Mouse (Mus musculus) right cerebral cortex, adult 18-20 months (tissue): Measurements from ENCODE around the gene Sdcbp2.

Experiments
- DNase-seq: peaks from one replicate; pipeline ENCODE4 v3.0.0; 2022; ENCODE audit warnings: mixed read lengths

Sdcbp2 gene

DNA sequence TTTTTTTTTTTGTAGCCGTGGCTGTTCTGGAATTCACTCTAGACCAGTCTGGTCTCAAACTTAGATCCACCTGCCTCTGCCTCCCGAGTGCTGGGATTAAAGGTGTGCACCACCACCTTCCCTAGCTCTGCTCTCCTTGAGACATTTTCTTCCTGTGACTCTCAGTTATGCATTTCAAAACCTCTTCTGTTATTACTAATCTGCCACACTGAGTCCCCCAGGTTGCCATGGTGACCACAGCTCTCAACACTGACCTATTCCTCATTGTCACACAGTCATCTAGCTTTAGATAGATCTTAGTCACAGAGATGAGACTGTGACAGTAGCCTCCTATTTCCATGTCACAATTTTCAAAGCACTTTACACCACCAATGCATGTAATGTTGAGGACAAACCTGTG, 3.0 kb upstream of the Sdcbp2 start:
- DNase-seq: no peak

DNA sequence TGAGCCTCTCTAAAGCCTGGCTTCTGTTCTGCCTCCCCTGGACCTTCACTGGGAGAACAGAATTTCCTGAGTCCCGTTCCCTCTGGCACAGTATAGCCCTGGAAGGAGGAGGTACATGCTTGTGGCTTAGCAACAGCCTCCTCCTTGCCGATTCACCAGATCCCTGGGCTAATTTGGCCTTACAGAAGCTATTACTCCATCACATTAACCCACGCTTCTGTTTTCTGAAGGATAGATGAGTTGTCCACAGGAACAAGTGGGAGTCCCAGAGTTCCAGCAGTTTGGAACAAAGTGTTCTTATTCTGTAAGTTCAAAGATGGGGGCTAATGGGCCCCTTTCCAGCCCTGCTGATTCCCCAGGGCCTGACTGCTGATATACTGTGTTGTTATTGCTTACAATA, 1.2 kb downstream of the Sdcbp2 start:
- DNase-seq: peak; percentile 72

DNA sequence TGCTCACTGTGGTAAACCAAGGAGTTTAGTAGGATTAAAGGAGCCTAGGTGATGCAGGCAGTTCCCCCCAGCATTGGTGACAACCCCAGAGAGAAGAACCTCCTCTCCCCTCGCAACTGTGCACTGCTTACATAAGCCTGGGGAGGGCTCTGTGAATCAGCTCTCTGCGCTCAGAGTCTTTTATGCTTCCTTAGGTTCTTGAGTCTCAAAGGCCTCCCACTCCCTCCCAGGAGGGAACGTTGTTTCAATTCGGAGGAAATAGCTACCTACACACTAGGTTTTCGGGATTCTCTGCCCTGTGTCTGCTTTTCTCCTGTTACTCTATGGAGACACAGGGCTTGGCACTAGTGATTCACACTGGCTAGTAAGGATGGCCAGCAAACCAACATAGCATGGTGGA, 2.2 kb downstream of the Sdcbp2 start:
- DNase-seq: peak; percentile 91

DNA sequence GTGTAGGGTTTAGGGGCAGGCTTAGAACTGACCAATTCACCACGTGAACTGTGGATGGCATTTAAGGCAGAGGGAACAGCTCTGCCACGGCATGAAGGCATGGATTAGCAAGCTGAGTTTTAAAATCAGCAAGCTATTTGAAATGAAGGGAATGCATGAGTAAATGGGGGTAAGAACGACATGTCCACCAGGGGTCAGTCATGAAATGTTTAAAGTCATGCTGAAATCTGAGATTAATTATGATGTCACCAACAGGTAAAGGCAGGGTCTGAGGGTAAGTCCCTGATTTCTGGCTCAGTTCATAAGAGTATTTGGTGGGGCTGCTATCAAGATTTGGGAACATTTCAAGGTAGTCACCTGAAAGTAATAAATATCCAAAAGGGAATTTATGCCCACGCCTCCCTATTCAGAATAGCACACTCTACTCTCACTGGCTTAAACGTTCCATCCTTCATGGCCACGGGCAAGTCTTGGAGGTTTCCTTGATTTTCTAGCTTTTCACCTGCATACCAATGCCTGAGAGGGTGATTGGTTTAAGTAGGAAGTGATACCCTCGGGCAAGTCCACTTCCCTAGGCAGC, 2.8 kb downstream of the Sdcbp2 start:
- no peak for DNase-seq

DNA sequence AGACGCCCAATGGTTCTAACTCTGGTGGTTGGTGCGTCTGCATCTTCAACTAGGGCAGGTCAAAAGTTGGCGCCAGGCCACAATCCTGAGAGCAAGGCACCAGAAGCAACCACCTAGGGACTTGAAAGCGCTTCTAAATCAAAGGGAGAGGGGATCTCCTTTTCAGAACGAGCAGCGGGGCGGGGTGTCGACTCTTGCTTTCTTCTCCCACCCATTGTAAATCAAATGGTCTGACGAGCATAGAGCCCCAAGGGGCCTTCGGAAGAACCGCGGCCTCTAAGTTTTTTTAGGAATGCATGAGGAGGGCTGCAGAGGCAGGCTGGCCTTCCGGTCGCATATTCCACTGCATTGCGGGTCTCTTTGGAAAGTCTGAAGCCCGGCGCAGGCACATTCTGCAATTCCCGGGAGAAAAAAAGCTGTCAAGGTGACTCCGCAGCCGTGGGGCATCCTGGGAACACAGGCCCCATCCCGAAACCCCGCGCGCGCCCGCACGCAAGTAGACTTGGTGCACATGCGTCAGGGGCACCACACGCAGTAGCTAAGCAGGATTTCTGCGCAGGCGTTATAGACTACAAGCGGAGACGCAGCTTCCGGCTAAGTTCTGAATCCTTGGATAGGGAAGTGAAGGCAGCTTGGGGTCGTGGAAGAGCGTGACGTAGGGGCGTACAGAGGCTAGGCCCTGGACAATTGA, 3.4 kb downstream of the Sdcbp2 start:
- peak; percentile 96 for DNase-seq

DNA sequence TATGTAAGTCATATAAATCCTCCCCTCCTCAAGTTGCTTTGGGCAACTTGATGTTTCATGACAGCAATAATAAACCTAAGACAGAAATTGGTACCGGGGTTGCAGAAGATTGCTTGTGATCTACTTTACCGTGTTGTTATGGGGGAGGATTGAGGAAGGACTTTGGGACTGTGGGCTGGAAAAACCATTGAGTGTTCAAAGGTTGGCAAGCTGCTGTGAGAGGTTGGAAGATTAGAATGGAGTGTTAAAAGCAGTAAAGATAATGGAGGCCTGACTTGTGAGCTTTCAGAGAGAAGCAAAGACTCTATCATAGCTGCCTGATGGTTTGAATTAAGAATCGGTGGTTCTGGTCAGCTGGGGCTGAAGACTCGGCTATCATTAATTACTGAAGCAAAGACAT, 6.8 kb downstream of the Sdcbp2 start:
- no peak for DNase-seq

DNA sequence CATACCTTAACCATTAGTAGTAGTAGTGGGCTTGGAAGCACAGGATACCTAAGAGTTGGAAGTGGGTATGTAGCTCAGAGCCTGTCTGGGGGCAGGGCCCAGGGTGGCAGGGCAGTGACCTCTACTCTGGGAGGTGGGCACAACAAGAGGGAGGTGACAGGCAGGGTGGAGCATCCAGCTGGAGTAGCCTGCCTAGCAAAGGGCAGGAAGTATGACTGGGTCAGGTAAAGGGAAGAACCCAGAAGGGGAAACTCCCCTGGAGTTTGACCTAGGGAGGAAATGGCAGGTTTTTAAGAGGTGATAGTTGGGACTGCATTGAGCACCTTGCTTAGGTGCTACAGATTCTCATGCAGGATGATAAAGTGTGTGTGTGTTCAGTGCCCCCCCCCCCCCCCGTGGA, 8.5 kb downstream of the Sdcbp2 start:
- no peak for DNase-seq

DNA sequence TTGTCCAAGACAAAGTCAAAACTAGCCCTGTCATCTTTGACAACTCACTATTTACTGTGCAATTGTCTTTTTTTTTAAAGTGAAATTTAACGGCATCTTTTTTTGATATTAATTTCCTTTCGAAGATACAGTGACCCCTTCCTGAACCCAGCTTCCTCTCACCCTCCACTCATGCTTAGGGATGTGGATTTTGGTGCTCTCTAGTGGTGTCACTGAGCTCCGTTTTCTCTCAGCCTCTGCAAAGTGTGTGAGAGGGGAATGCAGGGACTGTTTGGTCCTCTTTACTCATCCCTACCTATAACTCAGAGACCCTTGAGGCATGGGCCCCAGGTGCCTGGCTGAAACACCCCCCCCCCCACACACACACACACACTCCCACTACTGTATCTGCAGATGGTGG, 13.5 kb downstream of the Sdcbp2 start:
- DNase-seq: no peak

DNA sequence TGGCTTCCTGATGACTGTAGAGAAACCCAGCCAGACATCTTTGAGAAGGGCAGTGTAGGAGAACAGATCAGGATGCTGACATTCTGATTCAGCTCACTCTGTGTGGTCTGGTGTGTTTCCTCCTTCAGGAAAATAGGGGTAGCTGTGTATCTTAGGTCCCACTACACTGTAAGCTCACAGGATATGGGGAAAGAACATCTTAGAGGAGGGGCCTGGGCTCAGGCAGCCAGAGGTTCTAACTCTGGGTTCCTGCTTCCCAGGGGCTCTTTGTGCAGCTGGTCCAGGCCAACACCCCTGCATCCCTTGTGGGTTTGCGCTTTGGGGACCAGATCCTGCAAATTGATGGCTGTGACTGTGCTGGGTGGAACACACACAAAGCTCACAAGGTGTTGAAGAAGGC, 14.4 kb downstream of the Sdcbp2 start:
- no peak for DNase-seq

DNA sequence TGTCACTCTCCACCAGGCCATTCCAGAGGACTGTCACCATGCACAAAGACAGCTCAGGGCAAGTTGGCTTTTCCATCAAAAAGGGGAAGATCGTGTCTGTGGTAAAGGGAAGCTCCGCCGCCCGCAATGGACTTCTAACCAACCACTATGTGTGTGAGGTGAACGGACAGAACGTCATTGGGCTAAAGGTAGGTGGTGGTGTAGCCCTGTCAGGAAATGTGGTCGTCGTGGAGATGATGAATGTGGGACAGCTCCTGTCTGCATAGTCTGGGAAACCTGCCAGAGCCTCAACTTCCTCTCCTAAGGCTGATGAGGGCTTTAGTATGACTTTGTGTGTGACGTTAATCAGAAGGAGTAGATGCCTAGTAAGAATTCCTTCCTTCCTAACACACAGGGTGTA, 14.9 kb downstream of the Sdcbp2 start:
- DNase-seq: no peak

DNA sequence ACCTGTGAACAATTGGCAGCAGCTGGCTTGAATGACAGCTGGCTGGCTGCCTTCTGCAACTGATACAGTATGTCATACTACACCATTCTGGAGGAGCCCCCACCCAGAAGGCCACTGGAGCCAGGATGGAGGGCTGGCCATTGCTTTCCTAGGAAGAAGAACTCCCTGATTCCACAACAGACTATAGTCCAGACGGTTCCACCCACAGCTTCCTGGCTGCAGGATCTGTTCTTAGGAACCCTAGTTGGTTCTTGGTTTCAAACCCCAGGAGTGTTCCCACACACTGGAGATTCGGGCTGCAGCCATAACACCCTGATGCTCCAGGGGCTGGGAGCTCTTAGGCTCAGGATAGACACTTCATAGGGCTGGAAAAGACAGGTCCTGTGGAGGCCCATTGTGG, 25.6 kb downstream of the Sdcbp2 start:
- DNase-seq: peak; percentile 77

DNA sequence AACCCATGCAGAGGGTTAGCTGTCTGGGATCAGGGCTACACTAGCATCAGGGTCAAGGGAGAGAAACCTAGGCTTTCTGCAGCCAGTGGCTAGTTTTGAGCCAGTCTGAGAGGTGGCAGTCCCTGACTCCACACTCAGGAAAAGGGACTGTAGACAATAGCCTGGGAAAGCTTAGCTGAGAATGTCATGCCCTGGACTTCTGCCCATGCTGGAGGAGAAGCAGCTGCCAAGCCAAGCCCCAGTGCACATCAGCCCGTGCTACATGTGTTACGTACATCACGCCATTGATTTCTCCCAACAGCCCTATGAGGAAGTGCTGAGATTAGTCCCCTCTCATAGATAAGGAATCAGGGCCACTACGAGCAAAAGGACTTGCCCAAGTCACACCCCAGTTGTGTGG, 29.7 kb downstream of the Sdcbp2 start:
- no peak for DNase-seq

DNA sequence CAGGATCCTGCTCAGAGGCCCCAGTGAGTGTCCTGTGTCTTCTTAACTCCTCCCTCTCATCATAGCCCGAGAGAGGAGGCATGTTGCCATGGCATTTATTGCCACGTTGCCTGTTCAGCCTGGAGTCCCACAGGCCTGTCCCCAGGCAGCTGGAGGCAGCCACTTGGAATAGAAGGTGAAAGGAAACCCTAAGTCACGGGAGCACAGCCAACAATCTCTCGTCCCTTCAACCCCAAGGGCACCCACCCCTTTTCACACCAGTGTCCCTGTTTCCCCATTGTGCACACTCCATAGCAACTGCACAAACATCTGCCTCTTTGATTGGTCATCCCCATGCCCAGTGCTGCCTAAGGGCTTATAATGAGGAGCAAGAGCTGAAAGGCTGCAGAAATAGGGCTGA, 31.2 kb downstream of the Sdcbp2 start:
- peak; percentile 57 for DNase-seq

DNA sequence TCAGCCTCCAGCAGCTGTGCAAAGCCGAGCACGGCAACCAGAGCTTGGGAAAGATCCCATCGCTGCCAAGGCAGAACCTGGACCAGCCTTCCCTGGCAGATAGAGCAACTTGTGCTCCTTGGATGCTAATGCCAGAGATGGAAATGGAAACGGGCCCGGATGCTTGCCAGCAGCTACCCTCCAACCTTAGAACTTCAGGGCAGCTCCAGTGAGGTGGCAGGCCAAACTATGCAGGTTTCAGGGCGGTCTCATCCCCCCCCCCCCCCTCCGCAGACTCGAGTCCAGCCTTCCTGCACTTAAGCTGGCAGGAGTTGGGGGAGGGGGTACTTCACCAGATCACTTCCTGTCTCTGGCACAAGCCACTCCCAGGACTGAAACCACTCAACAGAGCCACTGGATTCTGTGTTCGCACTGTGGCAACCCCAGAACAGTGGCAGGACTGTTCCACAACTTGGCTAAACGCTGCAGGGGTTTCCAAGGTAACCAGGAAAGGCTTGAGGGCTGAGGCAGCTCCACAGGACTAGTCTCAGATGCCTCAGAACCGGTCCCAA, 33.1 kb downstream of the Sdcbp2 start:
- DNase-seq: peak; percentile 90

DNA sequence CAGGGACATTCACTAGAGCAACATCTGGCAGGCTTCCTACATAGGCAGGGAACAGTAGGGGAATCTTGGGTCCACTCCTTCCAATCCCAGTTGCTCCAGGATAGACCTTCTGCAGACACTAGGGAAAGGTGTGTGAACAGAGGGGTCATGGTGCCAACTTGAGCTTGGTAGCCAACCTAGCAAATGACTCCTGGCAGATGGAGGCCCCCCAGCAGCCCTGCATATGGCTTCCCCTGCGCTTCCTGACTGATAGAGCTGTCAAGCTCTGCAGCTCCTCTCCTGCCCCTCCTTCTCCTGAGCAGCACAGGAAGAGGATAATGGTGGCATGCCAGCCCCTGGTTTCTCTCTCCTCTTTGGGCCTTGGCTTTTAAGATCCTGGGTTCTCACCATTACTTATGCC, 36.0 kb downstream of the Sdcbp2 start:
- DNase-seq: no peak

DNA sequence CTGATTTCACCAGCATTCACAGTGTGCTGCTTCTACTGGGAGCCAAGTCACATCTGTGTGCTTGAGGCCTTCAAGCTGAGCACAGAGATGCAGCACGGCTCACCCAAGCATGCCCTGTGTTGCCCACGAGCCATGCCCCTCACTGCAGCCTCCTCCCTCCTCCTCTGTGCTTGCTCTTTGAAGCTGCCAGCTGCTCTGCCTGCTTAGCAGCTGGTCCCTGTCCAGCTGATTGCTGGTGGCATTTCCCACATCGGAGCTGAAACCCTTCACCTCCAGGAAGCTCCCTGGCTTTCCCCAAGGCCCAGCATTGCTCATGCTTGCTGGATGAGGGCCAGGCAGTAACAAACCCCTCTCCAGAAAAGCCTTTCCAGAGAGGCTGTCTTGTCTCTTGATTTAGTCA, 37.6 kb downstream of the Sdcbp2 start:
- DNase-seq: no peak

DNA sequence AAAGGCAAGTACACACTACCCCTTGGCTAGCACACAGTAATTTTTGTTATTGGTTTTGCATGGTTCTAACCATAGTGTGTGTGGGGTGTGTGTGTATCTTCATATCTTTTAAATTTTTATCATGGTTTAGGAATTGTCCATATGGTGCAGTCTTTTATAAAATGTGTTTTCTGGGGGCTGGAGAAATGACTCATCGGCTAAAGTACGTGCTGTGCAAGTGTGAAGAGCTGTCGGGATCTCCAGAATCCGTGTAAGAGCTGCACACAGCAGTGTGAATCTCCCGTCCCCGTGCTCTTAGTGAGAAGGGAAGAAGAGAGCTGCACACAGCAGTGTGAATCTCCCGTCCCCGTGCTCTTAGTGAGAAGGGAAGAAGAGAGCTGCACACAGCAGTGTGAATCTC, 43.4 kb downstream of the Sdcbp2 start:
- peak; percentile 84 for DNase-seq

DNA sequence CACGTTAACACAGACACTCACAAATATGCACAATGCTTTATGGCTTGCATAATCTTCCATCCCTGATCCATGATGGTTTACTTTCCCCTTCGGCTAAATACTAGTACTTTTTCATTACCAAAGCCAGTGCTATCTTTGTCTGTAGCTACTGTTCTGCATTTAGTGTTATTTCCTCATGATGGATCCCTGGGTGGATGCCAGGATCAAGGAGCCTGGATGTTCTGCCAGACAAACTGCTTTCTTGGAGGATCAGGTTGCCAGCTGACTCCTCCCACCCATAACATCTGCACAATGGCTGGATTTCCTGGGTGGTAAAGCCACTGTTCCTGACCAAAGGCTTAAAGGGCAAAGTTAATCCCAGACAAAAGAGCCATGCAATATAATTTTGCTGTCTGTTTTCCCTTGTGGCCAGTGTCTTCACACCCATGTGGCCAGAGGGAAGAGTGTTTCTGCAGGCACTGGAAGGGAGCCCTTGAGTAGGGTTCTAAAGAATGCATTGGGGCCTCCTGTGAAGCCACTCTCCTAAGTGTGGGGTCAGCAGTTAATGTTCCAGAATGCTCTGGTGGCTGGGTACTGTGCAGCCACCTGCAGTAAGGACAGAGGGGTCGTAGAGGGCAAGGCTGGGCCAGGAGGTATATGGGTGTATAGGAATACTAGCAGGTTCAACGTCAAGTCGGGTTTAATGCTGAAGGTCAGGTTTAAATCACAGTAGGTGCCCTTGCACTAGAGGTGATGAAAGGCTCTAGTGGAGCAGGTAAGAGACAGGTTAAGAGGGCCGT, 44.3 kb downstream of the Sdcbp2 start:
- peak; percentile 74 for DNase-seq

DNA sequence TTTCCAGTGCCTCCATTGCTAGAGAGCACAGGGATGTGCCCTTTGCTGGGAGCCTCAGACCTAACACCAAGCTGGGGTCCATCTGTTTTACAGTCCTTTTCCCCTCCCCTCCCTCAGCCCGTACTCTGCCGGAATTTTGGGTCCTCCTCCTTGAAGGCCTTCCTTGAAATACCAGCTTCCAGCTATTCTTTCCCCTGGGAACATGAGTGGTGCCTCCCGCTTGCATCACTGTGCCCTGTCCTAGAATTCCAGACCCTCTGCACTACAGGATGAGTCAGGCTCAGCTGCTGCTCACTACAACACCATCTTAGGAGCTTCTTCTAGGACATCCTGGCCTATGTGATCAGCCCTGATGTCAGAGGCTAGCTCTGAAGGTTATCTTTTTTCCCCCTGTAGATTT, 51.4 kb downstream of the Sdcbp2 start:
- peak; percentile 7 for DNase-seq

DNA sequence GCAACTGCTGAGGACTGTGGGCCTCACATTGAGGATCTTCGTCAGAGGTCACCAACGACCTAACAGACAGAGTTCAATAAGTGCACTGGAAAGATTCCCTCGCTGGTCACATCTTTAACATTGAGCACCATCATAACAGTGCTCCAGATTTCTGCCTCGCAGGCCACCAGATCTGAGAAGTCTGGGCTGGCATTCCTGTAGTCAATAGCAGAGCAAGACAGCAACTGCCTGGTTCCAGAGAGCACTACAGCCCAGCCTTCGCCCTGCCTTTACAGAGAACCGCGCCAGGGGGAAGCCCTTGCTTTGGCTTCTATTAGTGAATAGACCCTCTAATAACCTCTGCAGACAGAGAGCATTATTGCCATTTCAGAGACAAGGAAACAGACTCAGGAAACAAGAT, 53.9 kb downstream of the Sdcbp2 start:
- no peak for DNase-seq

DNA sequence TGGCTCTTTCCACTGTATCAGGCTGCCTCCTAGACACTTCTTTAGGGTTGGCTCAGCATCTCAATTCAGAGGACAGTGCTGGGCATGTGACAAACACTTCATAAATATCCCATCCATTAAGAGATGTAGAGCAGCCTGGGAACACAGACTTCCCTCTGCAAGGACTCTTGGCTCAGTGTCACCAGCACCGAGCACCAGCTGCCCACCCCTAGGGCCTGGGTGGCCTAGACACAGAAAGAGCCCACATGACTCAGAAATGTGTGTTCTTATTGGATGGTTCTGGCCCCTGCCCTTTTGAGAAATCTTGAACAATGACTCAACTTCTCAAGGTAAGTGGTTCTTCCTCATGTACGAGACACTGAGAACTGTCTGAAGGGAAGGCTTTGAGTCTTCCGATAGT, 55.6 kb downstream of the Sdcbp2 start:
- no peak for DNase-seq

DNA sequence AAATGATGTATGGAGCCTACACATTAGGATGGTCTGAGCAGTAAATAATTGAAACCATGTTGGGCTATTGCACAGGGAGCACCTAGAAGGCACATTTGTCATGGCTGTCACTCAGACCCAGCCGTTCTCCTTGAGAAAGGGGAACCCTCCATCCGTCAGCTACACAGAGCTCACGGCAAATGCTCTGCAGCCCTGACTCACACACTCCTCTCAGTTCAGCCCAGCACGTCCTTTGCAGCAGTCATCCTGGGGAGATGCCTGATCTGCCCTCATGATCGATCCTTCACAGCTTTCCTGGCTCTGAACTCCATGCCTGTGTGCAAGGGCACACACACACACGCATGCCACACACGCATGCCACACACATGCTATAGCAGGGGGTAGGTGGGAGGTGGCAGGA, 56.9 kb downstream of the Sdcbp2 start:
- DNase-seq: peak; percentile 51

DNA sequence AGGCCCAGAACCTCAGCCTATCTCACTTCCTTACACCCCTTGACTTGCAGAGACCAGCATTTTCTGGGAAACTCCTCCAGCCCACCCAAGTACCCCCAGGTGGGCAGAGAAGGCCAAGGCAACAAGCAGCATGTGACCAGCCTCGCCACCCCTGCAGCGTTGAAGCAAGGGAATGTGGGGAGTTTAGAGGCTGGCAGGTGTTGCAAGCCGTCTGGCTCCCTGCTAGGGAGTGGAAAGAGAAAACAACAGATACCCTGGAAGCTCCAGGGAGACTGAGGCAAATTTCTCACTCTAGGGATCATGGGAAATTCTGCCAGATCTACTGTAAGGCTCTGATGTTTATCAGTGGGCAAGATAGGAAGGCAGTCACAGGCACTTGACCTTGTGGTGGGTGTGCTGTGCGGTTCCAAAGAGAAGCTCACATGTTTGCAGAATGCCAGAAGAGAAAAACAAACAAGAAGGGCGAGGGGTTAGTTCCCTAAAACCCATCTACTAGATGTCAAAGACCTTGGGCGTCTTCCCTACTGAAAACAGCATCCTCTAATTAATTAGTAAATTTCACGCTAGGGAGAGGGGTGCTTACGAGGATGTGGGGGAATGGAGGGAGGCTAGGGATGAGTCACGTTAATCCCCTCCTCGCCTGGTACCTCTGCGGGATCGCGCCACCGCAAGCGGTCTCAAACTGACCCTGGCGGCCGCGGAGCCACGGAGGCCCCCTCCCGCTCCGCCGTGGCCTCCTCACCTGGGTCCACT, 59.2 kb downstream of the Sdcbp2 start:
- DNase-seq: no peak
